Mouse (Mus musculus) heart, adult 2 months (tissue): Measurements from ENCODE around the gene Mgmt.

Experiments
- CTCF ChIP-seq: fragments of 200-600 bp; IDR thresholded peaks from 2 replicates; pipeline ENCODE4 v1.8.1; 2022; ENCODE audit warnings: antibody characterized with exemption, mild to moderate bottlenecking, moderate library complexity
- EP300 ChIP-seq: fragments of 200-500 bp; IDR thresholded peaks from 2 replicates; pipeline ENCODE4 v1.6.1; 2011; ENCODE audit warnings: low read depth, low read length, control low read depth; ENCODE audit not compliant: insufficient read depth
- POLR2A ChIP-seq: fragments of 200-500 bp; IDR thresholded peaks from 2 replicates; pipeline ENCODE4 v1.6.1; 2011; ENCODE audit warnings: mild to moderate bottlenecking, low read depth, low read length, control low read depth; ENCODE audit not compliant: insufficient read depth

DNA sequence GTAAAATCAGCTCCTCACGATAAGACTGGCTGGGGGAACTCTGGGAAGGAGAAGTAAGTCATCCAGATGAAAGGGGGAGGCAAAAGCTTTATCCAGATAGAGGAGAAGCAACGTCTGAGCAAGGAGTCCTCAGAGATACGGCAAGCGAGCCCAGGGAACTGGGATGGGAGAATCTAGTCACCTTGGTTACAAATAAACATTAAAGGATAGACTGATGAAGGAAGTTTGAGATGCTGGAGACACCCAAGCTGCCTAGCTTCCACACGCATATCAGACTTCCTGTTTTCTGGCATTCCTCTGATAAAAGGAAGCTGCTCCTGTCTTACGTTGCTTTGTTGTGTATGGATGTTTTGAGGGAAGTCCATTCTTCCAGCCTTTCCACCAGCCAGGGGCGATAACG, 42.5 kb upstream of the Mgmt start:
- TF ChIP-seq CTCF (no peak), POLR2A (no peak), EP300 (no peak)
